Mouse (Mus musculus): ENCODE measurements around the gene H1fx.
"Not testable (repeated sequence)": the region's sequence is repeated elsewhere in the genome, so short reads cannot be mapped to it uniquely, and the experiment has no call there.

The H1fx gene

GRCm38 (mm10) chr6:87981547-87982256 is at the start of gene H1fx:
TSS of gene H1fx (minus strand) at chr6:87981637.
- DNase-seq, result peak; percentile 15 to 37

GRCm38 (mm10) chr6:88030432-88030831 is 49.0 kb upstream of the H1fx start:
- DNase-seq, result no peak

- DNase-seq, result no peak
These were observed 46.0 kb upstream of the H1fx start for GRCm38 (mm10) chr6:88027390-88027789.

- DNase-seq, result no peak
These were observed 42.0 kb upstream of the H1fx start for GRCm38 (mm10) chr6:88023316-88023890.

- no peak for DNase-seq
These were observed 37.7 kb upstream of the H1fx start for GRCm38 (mm10) chr6:88019154-88019553.

- no peak for DNase-seq
These were observed 36.4 kb upstream of the H1fx start for GRCm38 (mm10) chr6:88017821-88018220.

- no peak for DNase-seq
These were observed 34.4 kb upstream of the H1fx start for GRCm38 (mm10) chr6:88015797-88016196.

- no peak for DNase-seq
These were observed 32.0 kb upstream of the H1fx start for GRCm38 (mm10) chr6:88013456-88013855.

- no peak for DNase-seq
These were observed 31.2 kb upstream of the H1fx start for GRCm38 (mm10) chr6:88012601-88013000.

- DNase-seq, result not testable (repeated sequence)
These were observed 29.7 kb upstream of the H1fx start for GRCm38 (mm10) chr6:88011106-88011505.

GRCm38 (mm10) chr6:88009209-88009608 is 27.8 kb upstream of the H1fx start:
- no peak for DNase-seq

- not testable (repeated sequence) for DNase-seq
These were observed 23.3 kb upstream of the H1fx start for GRCm38 (mm10) chr6:88004773-88005172.

GRCm38 (mm10) chr6:88003439-88003838 is 22.0 kb upstream of the H1fx start:
- DNase-seq, result no peak

- DNase-seq, result no peak
These were observed 16.9 kb upstream of the H1fx start for GRCm38 (mm10) chr6:87998358-87998757.

GRCm38 (mm10) chr6:87997706-87998265 is 16.3 kb upstream of the H1fx start:
- DNase-seq, result peak; percentile 56 to 58

- no peak for DNase-seq
These were observed 15.2 kb upstream of the H1fx start for GRCm38 (mm10) chr6:87996606-87997005.

GRCm38 (mm10) chr6:87995519-87995918 is 14.1 kb upstream of the H1fx start:
- DNase-seq, result no peak

- peak in 1 of 2 experiments; percentile 21 for DNase-seq
These were observed 12.5 kb upstream of the H1fx start for GRCm38 (mm10) chr6:87993790-87994571.

- DNase-seq, result no peak
These were observed 11.3 kb upstream of the H1fx start for GRCm38 (mm10) chr6:87992733-87993132.

GRCm38 (mm10) chr6:87991886-87992285 is 10.4 kb upstream of the H1fx start:
- DNase-seq, result no peak

- DNase-seq, result no peak
These were observed 9.8 kb upstream of the H1fx start for GRCm38 (mm10) chr6:87991216-87991615.

GRCm38 (mm10) chr6:87982506-87982905 is 1.1 kb upstream of the H1fx start:
- DNase-seq, result no peak

GRCm38 (mm10) chr6:87981030-87981485 is 379 bp downstream of the H1fx start:
- DNase-seq, result peak; percentile 11 to 24
